Mouse (Mus musculus) embryonic facial prominence, embryonic 11.5 days (tissue): Measurements from ENCODE around the gene Txnrd1. TPM values are rescaled to one million over a fixed set of nuclear protein-coding genes. Genes with fewer than 3 reads are reported as not detected.
A peak's percentile ranks its signal among the peaks of the same experiment; 100 is the strongest.

Experiments used
- ATAC-seq: fragments of 200-750 bp; cut with Nextera tagmentation; replicated peaks from 2 replicates; pipeline ENCODE4 v1.8.0; 2017; ENCODE audit warnings: low read depth; ENCODE audit not compliant: insufficient number of reproducible peaks, low FRiP score, low TSS enrichment
- DNase-seq: peaks from one replicate; pipeline ENCODE4 v3.0.0-alpha.2; 2015; ENCODE audit warnings: low spot score
- H3K27ac ChIP-seq: fragments of 300-500 bp; sonication (generic); replicated peaks from 2 replicates; pipeline ENCODE4 v1.5.1; 2014; ENCODE audit warnings: mild to moderate bottlenecking, low read depth, low read length, control low read depth
- H3K27me3 ChIP-seq: fragments of 300-500 bp; sonication (generic); 2 replicates; pipeline ENCODE4 v1.6.1; 2014; ENCODE audit warnings: mild to moderate bottlenecking, low read length, moderate library complexity, mixed read lengths; ENCODE audit not compliant: control insufficient read depth, insufficient read depth
- H3K36me3 ChIP-seq: fragments of 300-500 bp; sonication (generic); replicated peaks from 2 replicates; pipeline ENCODE4 v1.6.1; 2014; ENCODE audit warnings: low read depth, mild to moderate bottlenecking, low read length, moderate library complexity, mixed read lengths; ENCODE audit not compliant: control insufficient read depth, insufficient read depth
- H3K4me1 ChIP-seq: fragments of 300-500 bp; sonication (generic); 2 replicates; pipeline ENCODE4 v1.6.1; 2014; ENCODE audit warnings: low read length, mixed read lengths; ENCODE audit not compliant: control insufficient read depth, insufficient read depth
- H3K4me2 ChIP-seq: fragments of 300-500 bp; sonication (generic); 2 replicates; pipeline ENCODE4 v1.6.1; 2014; ENCODE audit warnings: low read depth, mild to moderate bottlenecking, control low read depth, low read length, moderate library complexity
- H3K4me3 ChIP-seq: fragments of 300-500 bp; sonication (generic); 2 replicates; pipeline ENCODE4 v1.5.1; 2014; ENCODE audit warnings: low read depth, low read length, control low read depth
- H3K9ac ChIP-seq: fragments of 300-500 bp; sonication (generic); replicated peaks from 2 replicates; pipeline ENCODE4 v1.6.1; 2014; ENCODE audit warnings: mild to moderate bottlenecking, control low read depth, low read length
- H3K9me3 ChIP-seq: fragments of 300-500 bp; sonication (generic); replicated peaks from 2 replicates; pipeline ENCODE4 v1.6.1; 2016; ENCODE audit warnings: mild to moderate bottlenecking, low read length, inconsistent platforms, mixed read lengths; ENCODE audit not compliant: control insufficient read depth
- WGBS: fragments of 180-500 bp; shearing (Covaris S2); extraction: QIAGEN DNeasy Blood & Tissue Kit; methylation state at CpG from one replicate; pipeline ENCODE4 v1.1.7; 2014; 5-methylcytosine and 5-hydroxymethylcytosine counted together
- polyA plus RNA-seq: library from polyadenylated mRNA; unstranded; fragments of >200 nt; fragmentation: Nextera tagmentation; extraction: Ambion mirVana; gene quantifications from 2 replicates; pipeline ENCODE4 v1.2.1, GENCODE M21; 2014

Txnrd1 gene
- polyA plus RNA-seq, 1 experiment from 2014 or later: 180 TPM

- no peak overlapping the region for H3K4me3 ChIP-seq
- H3K27ac ChIP-seq: 0 out of 2 replicates have a peak overlapping the region, but pooled peaks have one; percentile 28
- H3K27me3 ChIP-seq: no peaks in the 10 kb centered on the region
- no peaks in the 10 kb centered on the region; the same call in 1 of the 2 replicates for H3K4me1 ChIP-seq
- DNase-seq (no peak), ATAC-seq (no peak)
- H3K9ac ChIP-seq: no peak overlapping the region
- WGBS: 78% methylated on average over 4 of the region's 4 CpGs
- no peaks in the 10 kb centered on the region for H3K36me3 ChIP-seq
- no peak overlapping the region for H3K4me2 ChIP-seq
- H3K9me3 ChIP-seq: no peaks in the 10 kb centered on the region
Measured at GRCm38 (mm10) chr10:82797119-82797491, 36.6 kb upstream of the Txnrd1 start.

GRCm38 (mm10) chr10:82798312-82798933 lies 35.3 kb upstream of the Txnrd1 start:
- ATAC-seq (no peak), DNase-seq (no peak)
- Histone ChIP-seq H3K4me1 (no peaks in the 10 kb centered on the region; the same call in 1 of the 2 replicates), H3K9me3 (no peaks in the 10 kb centered on the region), H3K4me3 (no peak overlapping the region), H3K36me3 (no peaks in the 10 kb centered on the region), H3K27me3 (no peaks in the 10 kb centered on the region), H3K4me2 (no peak overlapping the region), H3K27ac (no peak overlapping the region), H3K9ac (no peak overlapping the region)
- 64% methylated on average over 11 of the region's 11 CpGs for WGBS

GRCm38 (mm10) chr10:82800094-82800493 lies 33.7 kb upstream of the Txnrd1 start:
- H3K27ac ChIP-seq: no peak overlapping the region
- no peak for ATAC-seq
- no peak overlapping the region for H3K9ac ChIP-seq
- H3K4me1 ChIP-seq: no peaks in the 10 kb centered on the region; the same call in 1 of the 2 replicates
- H3K36me3 ChIP-seq: no peaks in the 10 kb centered on the region
- H3K27me3 ChIP-seq: no peaks in the 10 kb centered on the region
- H3K4me2 ChIP-seq: no peak overlapping the region
- H3K4me3 ChIP-seq: no peak overlapping the region
- WGBS: 80% methylated on average over 5 of the region's 5 CpGs
- H3K9me3 ChIP-seq: no peaks in the 10 kb centered on the region
- DNase-seq: no peak

GRCm38 (mm10) chr10:82804396-82804795 lies 29.4 kb upstream of the Txnrd1 start:
- H3K27ac ChIP-seq: no peak overlapping the region
- no peaks in the 10 kb centered on the region for H3K27me3 ChIP-seq
- no peak overlapping the region for H3K4me3 ChIP-seq
- H3K4me1 ChIP-seq: no peaks in the 10 kb centered on the region
- DNase-seq: no peak
- no peaks in the 10 kb centered on the region for H3K36me3 ChIP-seq
- WGBS: 68% methylated on average over 3 of the region's 3 CpGs
- H3K9me3 ChIP-seq: no peaks in the 10 kb centered on the region
- no peak overlapping the region for H3K9ac ChIP-seq
- no peak for ATAC-seq
- H3K4me2 ChIP-seq: no peak overlapping the region

GRCm38 (mm10) chr10:82805111-82805510 lies 28.6 kb upstream of the Txnrd1 start:
- 84% methylated on average over 6 of the region's 6 CpGs for WGBS

GRCm38 (mm10) chr10:82806414-82806813 lies 27.3 kb upstream of the Txnrd1 start:
- DNase-seq (no peak), ATAC-seq (no peak)
- Histone ChIP-seq H3K4me1 (no peaks in the 10 kb centered on the region), H3K4me2 (no peak overlapping the region), H3K27me3 (no peaks in the 10 kb centered on the region), H3K36me3 (no peaks in the 10 kb centered on the region), H3K9me3 (no peaks in the 10 kb centered on the region), H3K4me3 (no peak overlapping the region), H3K9ac (no peak overlapping the region), H3K27ac (no peak overlapping the region)
- 75% methylated on average over 8 of the region's 8 CpGs for WGBS

More at GRCm38 (mm10) chr10:82805111-82805510, 28.6 kb upstream of the Txnrd1 start:
- H3K27me3 ChIP-seq: no peaks in the 10 kb centered on the region
- no peak overlapping the region for H3K9ac ChIP-seq
- no peaks in the 10 kb centered on the region for H3K9me3 ChIP-seq
- ATAC-seq (no peak), DNase-seq (no peak)
- H3K4me3 ChIP-seq: no peak overlapping the region
- H3K36me3 ChIP-seq: no peaks in the 10 kb centered on the region
- H3K27ac ChIP-seq: no peak overlapping the region
- no peak overlapping the region for H3K4me2 ChIP-seq
- H3K4me1 ChIP-seq: no peaks in the 10 kb centered on the region

GRCm38 (mm10) chr10:82807238-82807637 lies 26.5 kb upstream of the Txnrd1 start:
- no peak for ATAC-seq
- DNase-seq: no peak
- no peak overlapping the region for H3K4me3 ChIP-seq
- H3K27ac ChIP-seq: no peak overlapping the region
- H3K9ac ChIP-seq: no peak overlapping the region
- no peaks in the 10 kb centered on the region for H3K27me3 ChIP-seq
- H3K4me1 ChIP-seq: no peaks in the 10 kb centered on the region
- no peak overlapping the region for H3K4me2 ChIP-seq
- no peaks in the 10 kb centered on the region for H3K9me3 ChIP-seq
- WGBS: 69% methylated on average over 7 of the region's 7 CpGs
- H3K36me3 ChIP-seq: no peaks in the 10 kb centered on the region

- no peak overlapping the region for H3K27ac ChIP-seq
- no peak overlapping the region for H3K9ac ChIP-seq
- H3K4me1 ChIP-seq: no peaks in the 10 kb centered on the region
- H3K4me3 ChIP-seq: no peak overlapping the region
- no peaks in the 10 kb centered on the region for H3K27me3 ChIP-seq
- H3K9me3 ChIP-seq: no peaks in the 10 kb centered on the region
- 44% methylated on average over 6 of the region's 6 CpGs for WGBS
- no peaks in the 10 kb centered on the region for H3K36me3 ChIP-seq
- ATAC-seq (no peak), DNase-seq (no peak)
- no peak overlapping the region for H3K4me2 ChIP-seq
Measured at GRCm38 (mm10) chr10:82808155-82808554, 25.6 kb upstream of the Txnrd1 start.
